ENCODE assay signal across 8 mouse cellular contexts in genomic region chr16:93973554-93973953, GRCm38 (mm10). TPM values are rescaled to one million over a fixed set of nuclear protein-coding genes. Genes with fewer than 3 reads are reported as not detected.
DNase-seq lines count a peak whose midpoint lies in the region; ATAC-seq and TF ChIP-seq lines count a peak whose summit lies in the region.

No protein-coding gene starts in this region.

- H3K79me2 ChIP-seq in heart, adult 2 months (replicated peaks; ENCODE audit: control insufficient read depth, insufficient read depth, low read length) = no peaks in the 10 kb centered on the region

- no peak overlapping the region for H3K27ac ChIP-seq in heart, adult 2 months
- no peak overlapping the region for H3K27ac ChIP-seq in intestine, embryonic 15.5 days
- no peak overlapping the region for H3K27ac ChIP-seq in midbrain, embryonic 12.5 days (replicated peaks)

- H3K9me3 ChIP-seq in intestine, embryonic 15.5 days = no peaks in the 10 kb centered on the region
- H3K9me3 ChIP-seq in midbrain, embryonic 12.5 days = no peaks in the 10 kb centered on the region

- no peak overlapping the region for H3K9ac ChIP-seq in heart, adult 2 months (ENCODE audit: low read depth, low read length)
- H3K9ac ChIP-seq in intestine, embryonic 15.5 days = 0 out of 2 replicates have a peak overlapping the region, but pooled peaks have one; percentile 26
- no peak overlapping the region for H3K9ac ChIP-seq in midbrain, embryonic 12.5 days (replicated peaks)

- intact Hi-C loops in heart, adult 2 months (cut with DNase I) = no loop called here
- intact Hi-C loops in left cerebral cortex, postnatal 25 days (cut with DNase I) = no loop called here

- no peak for TF ChIP-seq EP300 in heart, adult 2 months (IDR thresholded peaks at IDR 0.05; ENCODE audit: insufficient read depth, low read depth, low read length)

- H3K36me3 ChIP-seq in heart, adult 2 months (ENCODE audit: control insufficient read depth, insufficient read depth, low read length) = no peaks in the 10 kb centered on the region
- no peaks in the 10 kb centered on the region for H3K36me3 ChIP-seq in intestine, embryonic 15.5 days
- no peaks in the 10 kb centered on the region for H3K36me3 ChIP-seq in midbrain, embryonic 12.5 days

- H3K4me1 ChIP-seq in heart, adult 2 months (ENCODE audit: control insufficient read depth, insufficient read depth, low read length) = no peaks in the 10 kb centered on the region
- H3K4me1 ChIP-seq in intestine, embryonic 15.5 days (replicated peaks) = no peaks in the 10 kb centered on the region
- H3K4me1 ChIP-seq in midbrain, embryonic 12.5 days = 0 out of 2 replicates have a peak, but pooled peaks cover 6% of the 10 kb centered on the region

- 47% methylated on average over 5 of the region's 5 CpGs for WGBS in heart, adult 2 months
- 47% methylated on average over 5 of the region's 5 CpGs for WGBS in intestine, embryonic 15.5 days
- 54% methylated on average over 4 of the region's 5 CpGs for WGBS in midbrain, embryonic 12.5 days

- no peaks in the 10 kb centered on the region for H3K27me3 ChIP-seq in heart, adult 2 months (ENCODE audit: control insufficient read depth, insufficient read depth, low read length)
- no peaks in the 10 kb centered on the region for H3K27me3 ChIP-seq in intestine, embryonic 15.5 days (replicated peaks)
- 0 out of 2 replicates have a peak, but pooled peaks cover 3% of the 10 kb centered on the region for H3K27me3 ChIP-seq in midbrain, embryonic 12.5 days

- H3K4me2 ChIP-seq in intestine, embryonic 15.5 days (replicated peaks) = peak overlapping the region; percentile 54
- peak overlapping the region; percentile 44 for H3K4me2 ChIP-seq in midbrain, embryonic 12.5 days (replicated peaks)

- peak; percentile 58; the same call in 1 of the 2 replicates for ATAC-seq in intestine, embryonic 15.5 days
- no peak for ATAC-seq in midbrain, embryonic 12.5 days (ENCODE audit: low FRiP score, low read depth)

- no peak for TF ChIP-seq CTCF in heart, adult 2 months (IDR thresholded peaks at IDR 0.05)

- H3K4me3 ChIP-seq in heart, adult 2 months = no peak overlapping the region
- peak overlapping the region; percentile 19; the same call in 1 of the 2 replicates for H3K4me3 ChIP-seq in intestine, embryonic 15.5 days (replicated peaks)
- peak overlapping the region; percentile 23 for H3K4me3 ChIP-seq in midbrain, embryonic 12.5 days

- TF ChIP-seq POLR2A in heart, adult 2 months (IDR thresholded peaks at IDR 0.05; ENCODE audit: insufficient read depth, low read depth, low read length) = no peak

- DNase-seq in heart, adult 2 months = peak; percentile 20 to 28
- no peak for DNase-seq in heart, adult 18-20 months
- DNase-seq in embryo, embryonic 10.5 days (ENCODE audit: low spot score) = peak; percentile 67
- DNase-seq in thymus, postnatal 36 days = peak; percentile 65 to 74
- no peak for DNase-seq in left cerebral cortex, postnatal 25 days (ENCODE audit: low spot score in 2 of 2)
- no peak for DNase-seq in right cerebral cortex, postnatal 25 days

RNA-seq across cellular contexts. Expression of gene Cldn14, which starts 35.1 kb away (rescaled TPM):
- not detected for total RNA-seq in heart, adult 2 months (2021)
- not detected in 2 replicates for polyA plus RNA-seq in heart, adult 2 months (2012; rRNA removed)
- not detected for total RNA-seq in heart, adult 18-20 months (2021)
- 0.74 and 0.96 TPM in 2 replicates for polyA plus RNA-seq in intestine, embryonic 15.5 days (2015; fragmentation: Nextera tagmentation; extraction: Ambion mirVana)
- not detected in 2 replicates for polyA plus RNA-seq in midbrain, embryonic 12.5 days (2016; fragmentation: Nextera tagmentation; extraction: Ambion mirVana)
- 1 to 10 TPM; 1.1 to 2.0 TPM for total RNA-seq in left cerebral cortex, postnatal 25 days (2021)

Comparison
In these comparisons a context has a peak if more than half of its experiments do, and no peak if none do; other contexts are left out.
1. DNase-seq: peak in heart, adult 2 months (2 of 2), embryo, embryonic 10.5 days (single experiment) and thymus, postnatal 36 days (2 of 2); none in heart, adult 18-20 months (0 of 2), left cerebral cortex, postnatal 25 days (0 of 2) and right cerebral cortex, postnatal 25 days (single experiment).